Mouse (Mus musculus): ENCODE measurements around the gene Kcnn4.

Kcnn4 gene

DNA sequence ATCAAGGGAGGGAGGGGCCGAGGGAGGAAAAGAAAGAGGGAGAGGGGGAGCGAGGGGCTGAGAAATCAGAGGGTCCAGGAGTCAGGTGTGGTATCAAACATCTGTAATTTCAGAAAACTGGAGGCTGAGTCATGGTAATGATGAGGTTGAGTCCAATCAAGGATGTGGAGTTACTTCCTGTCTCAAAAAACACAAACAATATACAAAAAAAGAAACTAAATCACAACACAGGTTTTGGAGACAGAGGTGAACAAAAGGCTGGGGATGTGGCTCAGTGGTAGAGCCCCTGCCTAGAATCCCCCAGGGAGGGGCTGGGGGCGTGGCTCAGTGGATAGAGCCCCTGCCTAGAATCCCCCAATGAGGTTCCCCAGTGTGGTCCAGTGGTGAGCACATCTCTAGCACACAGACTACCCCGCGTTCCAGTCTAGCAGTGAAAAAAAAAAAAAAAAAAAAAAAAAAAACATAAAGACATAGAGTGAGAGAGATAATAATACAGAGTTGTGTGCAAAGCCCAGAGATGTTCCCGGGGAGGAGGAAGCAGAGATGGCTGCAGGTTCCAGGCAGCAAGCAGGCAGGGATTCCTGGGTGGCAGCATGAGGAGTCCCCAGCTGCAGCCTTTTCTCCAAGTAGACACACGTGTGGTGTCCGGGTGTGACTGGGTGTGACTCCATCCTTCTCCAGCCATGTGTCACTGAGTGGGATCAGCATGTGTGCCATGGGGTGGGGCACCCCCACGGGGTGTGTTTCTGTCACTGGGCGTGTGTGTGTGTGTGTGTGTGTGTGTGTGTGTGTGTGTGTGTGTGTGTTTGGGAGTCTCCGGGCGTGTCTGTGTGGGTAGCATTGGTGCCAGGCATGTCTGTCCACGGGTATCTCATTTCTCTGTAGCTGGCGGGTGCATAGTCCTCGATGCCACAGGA, 3.1 kb upstream of the Kcnn4 start:
- no peak for DNase-seq

DNA sequence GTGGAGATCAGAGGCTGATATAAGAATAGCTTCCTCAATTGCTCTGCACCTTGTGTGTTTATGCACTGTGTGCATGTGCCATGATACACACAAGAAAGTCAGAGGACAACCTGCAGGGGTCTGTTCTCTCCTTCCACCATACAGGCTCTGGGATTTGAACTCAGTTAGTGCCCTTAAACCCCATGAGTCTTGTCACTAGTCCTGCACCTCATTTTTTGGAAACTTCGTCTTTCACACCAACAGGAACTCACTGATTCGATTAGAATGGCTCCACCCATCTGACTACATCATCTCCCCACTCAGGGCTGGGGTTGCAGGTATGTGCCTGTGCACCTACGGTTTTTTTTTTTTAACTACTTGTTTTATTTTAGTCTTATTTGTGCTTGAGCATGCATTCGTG, 1.8 kb upstream of the Kcnn4 start:
- DNase-seq: no peak

- DNase-seq: no peak
Measured at GRCm38 (mm10) chr7:24368946-24369345, 1.1 kb upstream of the Kcnn4 start.

DNA sequence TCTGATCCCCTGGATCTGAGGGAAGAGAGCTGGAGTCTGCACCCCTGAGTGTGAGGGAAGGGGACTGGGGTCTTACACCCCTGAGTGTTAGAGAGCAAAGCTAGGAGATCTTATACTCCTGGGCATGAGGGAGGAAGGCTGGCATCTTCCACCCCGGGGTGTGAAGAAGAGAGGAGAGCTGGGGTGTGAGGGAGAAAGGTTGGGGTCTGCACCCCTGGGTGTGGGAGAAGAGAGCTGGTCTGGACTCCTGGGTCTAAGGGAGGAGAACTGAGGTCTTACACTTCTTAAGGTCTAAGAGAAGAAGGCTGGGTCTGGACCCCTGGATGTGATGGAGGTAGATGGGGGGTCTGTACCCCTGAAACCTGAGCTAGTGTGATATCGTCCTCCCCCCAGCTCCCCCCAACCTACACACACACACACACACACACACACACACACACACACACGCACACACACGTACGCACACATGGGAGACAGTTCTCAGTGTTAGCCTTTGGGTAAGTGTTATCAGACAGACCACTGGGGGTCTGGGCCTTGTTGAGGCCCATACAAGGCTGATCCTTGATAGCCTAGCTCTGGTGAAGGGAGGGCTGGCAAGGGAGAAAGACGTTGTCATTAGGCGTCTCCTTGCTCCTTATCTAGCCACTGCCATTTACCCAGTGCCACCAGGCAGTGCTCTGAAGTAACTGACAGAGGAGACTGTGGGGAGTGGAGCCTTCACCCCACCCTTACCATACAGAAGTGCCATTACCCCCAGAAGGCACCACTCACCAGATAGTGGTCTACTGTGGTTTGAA, 1.1 kb downstream of the Kcnn4 start:
- DNase-seq: no peak

DNA sequence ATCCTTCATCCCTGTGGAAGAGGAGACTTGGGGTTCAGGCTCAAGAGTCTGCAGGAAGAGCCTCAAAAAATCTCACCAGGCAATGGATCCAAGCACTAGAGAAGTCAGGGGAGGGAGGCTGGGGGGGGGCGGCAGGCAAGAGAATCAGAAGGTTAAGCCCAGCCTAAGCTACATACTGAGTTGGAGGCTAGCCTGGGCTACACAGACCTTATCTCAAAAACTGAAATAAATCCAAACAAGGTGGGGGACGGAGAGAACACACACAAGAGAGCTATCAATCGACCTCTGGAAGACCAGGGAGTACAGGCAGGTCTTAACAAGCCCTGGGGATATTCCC, 1.7 kb downstream of the Kcnn4 start:
- DNase-seq: no peak

DNA sequence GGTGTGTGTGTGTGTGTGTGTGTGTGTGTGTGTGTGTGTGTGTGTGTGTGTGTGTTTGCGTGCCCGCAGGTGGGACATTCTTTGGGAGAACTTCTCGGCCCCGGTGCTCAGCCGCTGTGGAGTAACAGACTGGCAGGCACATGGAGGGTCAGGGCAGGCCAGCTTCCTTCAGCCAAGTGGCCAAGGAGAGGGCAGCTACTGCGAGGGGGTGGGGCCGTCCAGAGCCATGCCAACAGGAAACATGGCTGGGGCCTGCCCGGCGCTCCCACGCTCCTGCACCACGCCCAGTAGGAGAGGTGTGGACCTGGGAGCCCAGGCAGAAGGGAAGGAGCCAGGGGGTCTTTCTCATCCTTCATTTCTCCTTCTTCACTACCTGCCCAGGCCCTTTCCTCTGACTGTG, 2.2 kb downstream of the Kcnn4 start:
- DNase-seq: no peak

DNA sequence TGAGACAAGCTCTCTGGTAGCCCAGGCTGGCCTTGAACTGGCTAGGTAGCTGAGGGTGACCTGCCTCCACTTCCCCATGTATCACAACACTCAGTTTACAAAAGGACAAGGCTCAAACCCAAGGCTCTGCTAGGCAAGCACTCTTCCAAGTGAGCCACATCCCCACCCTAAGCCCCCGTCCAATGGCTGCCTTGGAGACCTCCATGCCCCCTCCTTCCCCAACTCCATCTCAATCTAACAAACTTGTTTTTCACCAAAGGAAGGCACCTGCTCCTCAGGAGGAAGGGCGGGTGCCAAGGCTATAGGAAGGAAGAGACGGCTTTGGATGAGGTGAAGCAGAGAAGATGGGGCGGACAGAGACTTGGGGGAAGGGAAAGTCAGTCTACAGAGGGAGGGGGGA, 2.7 kb downstream of the Kcnn4 start:
- no peak for DNase-seq

GRCm38 (mm10) chr7:24373538-24374379, 3.7 kb downstream of the Kcnn4 start:
- DNase-seq: peak; percentile 28

GRCm38 (mm10) chr7:24376456-24376855, 6.4 kb downstream of the Kcnn4 start:
- DNase-seq: no peak

DNA sequence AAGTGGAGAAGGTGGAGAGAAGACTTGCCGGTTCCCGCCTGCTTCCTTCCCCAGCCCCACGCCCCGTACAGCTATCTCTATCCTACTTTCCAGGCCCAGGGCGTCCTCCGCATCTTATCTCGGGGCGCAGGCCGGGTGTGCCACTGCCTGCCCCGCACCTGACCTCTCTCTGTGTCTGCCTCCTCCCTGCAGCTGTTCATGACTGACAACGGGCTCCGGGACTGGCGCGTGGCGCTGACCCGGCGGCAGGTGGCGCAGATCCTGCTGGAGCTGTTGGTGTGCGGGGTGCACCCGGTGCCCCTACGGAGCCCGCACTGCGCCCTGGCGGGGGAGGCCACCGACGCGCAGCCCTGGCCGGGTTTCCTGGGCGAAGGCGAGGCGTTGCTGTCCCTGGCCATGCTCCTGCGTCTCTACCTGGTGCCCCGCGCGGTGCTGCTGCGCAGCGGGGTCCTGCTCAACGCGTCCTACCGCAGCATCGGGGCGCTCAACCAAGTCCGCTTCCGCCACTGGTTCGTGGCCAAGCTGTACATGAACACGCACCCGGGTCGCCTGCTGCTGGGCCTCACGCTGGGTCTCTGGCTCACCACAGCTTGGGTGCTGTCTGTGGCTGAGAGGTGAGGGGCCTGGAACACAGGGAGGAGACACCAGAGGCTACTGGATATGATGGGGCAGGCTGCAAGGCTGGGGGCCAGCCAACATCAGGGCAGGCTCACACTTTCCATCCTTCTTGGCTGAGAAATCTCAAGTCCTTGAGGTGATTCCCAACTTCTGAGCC, 7.2 kb downstream of the Kcnn4 start:
- no peak for DNase-seq

- DNase-seq: no peak
Measured at GRCm38 (mm10) chr7:24378049-24378701, 8.1 kb downstream of the Kcnn4 start.

DNA sequence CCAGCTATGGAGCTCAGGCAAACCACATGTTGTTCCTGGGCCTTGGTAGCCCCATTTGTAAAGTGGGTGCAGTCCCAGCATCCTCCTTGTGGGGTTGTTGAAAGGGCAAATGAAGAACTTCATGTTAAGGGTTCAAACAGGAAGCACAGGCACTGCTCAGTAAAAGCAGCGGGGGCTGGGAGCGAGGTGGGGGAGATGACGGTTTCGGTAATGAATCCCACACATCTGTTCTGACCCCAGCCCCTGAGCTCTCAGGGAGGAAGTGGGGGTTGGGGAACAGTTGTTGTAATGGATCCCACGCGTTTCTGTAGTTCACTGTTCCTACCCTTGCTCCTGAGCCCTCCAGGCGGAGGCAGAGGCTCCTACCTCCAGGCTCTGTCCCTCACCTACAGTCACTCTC, 9.9 kb downstream of the Kcnn4 start:
- DNase-seq: no peak

DNA sequence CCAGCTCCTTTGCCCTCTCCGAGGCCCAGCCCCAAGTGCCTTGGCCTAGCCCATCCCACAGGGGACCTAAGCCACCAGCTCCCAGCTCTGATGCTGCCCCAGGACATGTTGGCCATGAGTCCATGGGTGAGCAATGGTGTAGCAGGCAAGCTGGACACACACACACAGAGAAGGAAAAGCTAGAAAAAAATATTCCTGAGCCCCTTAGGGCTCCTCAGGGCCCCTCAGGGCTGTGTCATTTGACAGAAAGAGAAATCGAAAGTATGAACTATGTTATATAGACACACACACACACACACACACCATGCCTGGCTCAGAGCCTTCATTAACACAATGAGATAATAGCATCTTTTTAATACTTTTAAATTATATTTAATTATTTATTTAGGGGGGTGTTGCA, 10.3 kb downstream of the Kcnn4 start:
- no peak for DNase-seq

DNA sequence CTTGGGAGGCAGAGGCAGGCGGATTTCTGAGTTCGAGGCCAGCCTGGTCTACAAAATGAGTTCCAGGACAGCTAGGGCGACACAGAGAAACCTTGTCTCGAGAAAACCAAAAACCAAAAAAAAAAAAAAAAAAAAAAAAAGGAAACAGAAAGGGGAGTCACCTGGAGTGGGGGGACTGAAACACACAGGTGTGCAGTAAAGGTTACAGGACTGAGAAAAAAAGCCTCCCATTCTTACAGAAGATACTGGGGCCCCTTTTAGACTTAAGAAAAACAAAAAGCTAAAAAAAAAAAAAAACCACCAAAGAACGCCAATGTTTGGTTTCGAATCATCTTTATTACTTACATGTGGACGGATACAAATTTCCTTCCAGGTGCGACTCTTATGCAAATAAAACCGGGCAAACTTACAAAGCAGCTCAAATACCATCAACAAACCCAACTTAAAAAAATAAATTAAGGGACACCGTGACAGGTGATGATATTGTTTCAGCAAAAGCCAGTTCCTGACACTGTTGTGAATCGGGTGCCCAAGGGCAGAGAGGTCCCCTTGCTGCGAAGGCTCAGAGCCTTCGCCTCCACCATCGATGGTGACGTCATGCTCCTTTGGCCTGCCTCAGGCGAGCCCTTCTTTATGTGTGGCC, 12.8 kb downstream of the Kcnn4 start:
- no peak for DNase-seq

DNA sequence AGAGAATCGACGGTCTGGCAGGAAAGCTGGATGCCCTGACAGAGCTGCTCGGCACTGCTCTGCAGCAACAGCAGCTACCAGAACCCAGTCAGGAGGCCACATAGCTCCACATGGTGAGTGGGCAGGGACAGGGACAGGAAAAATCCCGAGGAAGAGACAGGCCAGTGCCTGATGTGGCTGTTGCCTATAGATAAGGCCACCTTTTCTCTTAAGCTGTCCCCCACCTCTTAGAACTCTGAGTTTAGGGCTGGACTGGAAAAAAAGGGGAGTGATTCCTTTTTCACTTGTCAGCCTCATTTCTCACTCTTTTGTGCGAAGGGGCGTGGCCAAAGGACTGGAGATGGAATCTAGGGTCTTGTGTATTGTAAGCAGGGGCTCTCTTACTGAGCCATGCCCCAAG, 14.0 kb downstream of the Kcnn4 start:
- no peak for DNase-seq

GRCm38 (mm10) chr7:24384827-24385226, 14.8 kb downstream of the Kcnn4 start:
- DNase-seq: peak; percentile 58

DNA sequence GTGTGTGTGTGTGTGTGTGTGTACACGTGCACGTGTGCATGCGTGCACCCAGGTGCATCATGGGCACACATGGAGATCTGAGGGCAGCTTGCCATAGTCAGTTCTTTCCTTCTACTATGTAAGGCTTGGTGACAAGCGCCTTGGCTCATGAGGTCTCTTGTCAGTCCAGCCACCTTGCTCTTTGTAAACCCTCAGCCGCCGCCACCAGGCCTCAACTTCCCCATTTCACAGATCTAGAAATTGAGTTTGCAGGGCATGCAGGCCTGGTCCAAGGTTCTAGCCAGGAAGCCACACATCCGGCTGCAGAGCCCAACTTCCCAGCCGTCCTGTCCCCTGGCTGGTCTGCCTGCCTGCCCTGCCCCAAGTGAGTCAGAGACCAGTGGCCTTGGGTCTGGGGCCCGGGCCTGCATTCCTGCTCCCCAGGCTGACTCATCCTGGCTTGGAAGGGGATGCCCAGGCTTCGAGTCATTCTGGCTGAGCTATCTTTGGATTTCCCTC, 17.0 kb downstream of the Kcnn4 start:
- no peak for DNase-seq

- DNase-seq: no peak
Measured at GRCm38 (mm10) chr7:24389516-24390187, 19.6 kb downstream of the Kcnn4 start.

GRCm38 (mm10) chr7:24390512-24390911, 20.4 kb downstream of the Kcnn4 start:
- no peak for DNase-seq

GRCm38 (mm10) chr7:24391077-24391476, 21.0 kb downstream of the Kcnn4 start:
- DNase-seq: no peak

- no peak for DNase-seq
Measured at GRCm38 (mm10) chr7:24391687-24392086, 21.6 kb downstream of the Kcnn4 start.

All from right cerebral cortex, postnatal 25 days (tissue).